Mouse (Mus musculus): ENCODE data around the gene Exosc1. TPM values are rescaled to one million over a fixed set of nuclear protein-coding genes. Genes with fewer than 3 reads are reported as not detected.

Gene Exosc1
- polyA plus RNA-seq (2012; rRNA removed) = 16.1 and 22.0 TPM in 2 replicates

GRCm38 (mm10) chr19:41933179-41934086, at the start of gene Exosc1, which contains the start of gene Zdhhc16:
Gene Exosc1, minus strand, starts transcription at chr19:41933423.
Gene Zdhhc16, plus strand, starts transcription at chr19:41933480.

DNA sequence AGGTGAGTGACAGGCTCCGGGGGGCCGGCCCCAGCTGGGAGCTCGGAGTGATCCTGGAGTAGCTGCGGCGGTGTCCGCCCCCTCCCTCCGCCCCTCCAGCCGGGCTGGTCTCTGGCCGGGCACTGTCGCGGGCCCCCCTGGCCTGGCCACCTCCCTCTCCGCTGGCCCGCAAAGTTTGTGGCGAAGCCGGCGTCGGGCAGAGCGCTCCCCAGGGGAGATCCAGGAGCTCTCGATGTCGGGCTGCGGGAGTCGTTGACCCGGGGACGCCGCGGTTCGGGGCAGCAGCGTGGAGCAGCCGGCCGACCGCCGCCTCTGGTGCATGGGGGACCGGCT, 48.3 kb upstream of the Exosc1 start, which contains the start of gene Ubtd1:
TSS of gene Ubtd1 (plus strand) at position 169 of the 333 bp plus-strand sequence.

DNA sequence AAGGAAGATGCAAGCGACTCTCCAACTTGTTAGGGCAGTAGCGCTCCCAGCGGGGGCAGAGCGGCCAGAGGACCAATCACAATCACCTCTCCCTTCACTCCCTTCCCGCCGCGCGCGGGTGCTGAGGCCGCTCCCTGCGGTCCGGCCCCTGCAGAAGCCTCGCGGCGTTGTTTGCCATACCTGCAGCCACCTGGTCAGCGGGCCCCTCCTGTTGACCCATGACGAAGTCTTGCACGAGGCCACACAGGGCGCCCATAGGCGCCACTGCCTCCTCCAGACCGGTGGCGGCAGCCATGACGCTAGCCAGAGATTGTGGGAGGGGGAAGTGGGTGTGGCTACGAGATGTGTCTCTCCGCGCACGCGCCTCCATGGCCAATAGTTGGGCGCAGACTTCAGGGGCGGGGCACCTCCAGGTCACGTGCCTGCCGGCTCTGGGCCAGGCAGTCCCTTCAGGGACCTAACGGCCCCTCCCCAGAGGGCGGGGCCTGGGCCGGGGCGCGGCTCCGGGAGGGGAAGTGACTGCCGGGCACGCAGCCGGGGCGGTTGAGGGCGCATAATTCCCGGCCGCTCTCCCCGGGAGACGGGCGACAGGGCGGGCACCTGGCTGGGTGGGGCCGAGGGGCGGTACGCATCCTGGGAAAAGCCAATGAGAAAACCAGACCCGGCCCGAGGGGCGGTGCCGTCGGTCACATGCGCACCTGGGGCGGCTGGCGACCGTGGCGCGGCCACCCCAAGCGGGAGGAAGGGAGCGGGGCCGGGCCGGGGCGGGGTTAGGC, 47.8 kb upstream of the Exosc1 start, which contains the start of gene Mms19:
TSS of gene Mms19 (minus strand) at position 339 of the 776 bp plus-strand sequence.

GRCm38 (mm10) chr19:41911178-41912073, 21.8 kb downstream of the Exosc1 start, which contains the start of gene Pgam1:
Gene Pgam1, plus strand, starts transcription at chr19:41911923.

DNA sequence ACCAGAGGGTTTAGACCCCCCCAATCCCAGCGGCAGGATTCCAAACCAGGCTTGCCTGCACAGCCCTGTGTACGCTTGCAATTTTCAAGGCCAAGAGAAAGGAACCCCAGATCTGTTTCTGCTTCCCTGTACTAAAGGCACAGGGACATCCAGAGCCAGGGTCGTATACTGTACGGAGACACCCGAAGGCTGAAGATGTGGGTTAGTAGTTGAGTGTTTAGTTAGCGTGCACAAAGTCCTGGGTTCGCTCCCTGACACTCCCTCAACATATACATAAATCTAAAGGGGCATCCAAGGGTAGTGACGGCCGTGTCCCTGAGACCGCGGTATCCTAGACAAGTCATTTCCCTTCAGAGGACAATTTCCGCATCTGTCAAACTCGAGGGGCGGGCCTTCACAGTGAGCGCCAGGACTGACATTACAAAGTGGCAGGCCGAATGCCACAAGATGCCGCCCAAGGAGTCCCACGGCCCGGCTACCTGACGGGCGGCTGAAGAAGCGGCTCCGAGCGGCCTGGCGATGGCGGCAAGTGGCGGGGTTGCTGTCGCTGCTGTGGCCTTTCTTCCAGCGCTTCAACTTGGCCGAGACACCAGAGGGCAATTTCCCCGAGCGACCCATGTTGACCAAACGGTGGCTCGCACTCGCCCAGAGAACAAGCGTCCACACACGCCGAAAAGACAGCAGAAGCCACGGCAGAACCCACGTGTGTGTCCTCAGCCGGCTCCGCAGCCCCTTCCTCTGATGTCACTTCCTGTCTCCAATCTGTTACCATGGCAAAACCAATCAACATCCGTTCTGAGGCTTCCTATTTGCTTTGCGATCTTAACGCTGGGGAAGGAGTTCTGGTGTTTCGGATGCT, 37.5 kb downstream of the Exosc1 start, which contains the start of gene Rrp12:
TSS of gene Rrp12 (minus strand) at position 714 of the 859 bp plus-strand sequence.

Other genes starting within 250 kb of the Exosc1 start
- 0.73 and 1.0 TPM in 2 replicates for gene Slit1, start 189.8 kb downstream of the Exosc1 start, polyA plus RNA-seq (2012; rRNA removed)
- 4.7 and 5.5 TPM in 2 replicates for gene Arhgap19, start 131.4 kb downstream of the Exosc1 start, polyA plus RNA-seq (2012; rRNA removed)
- gene Frat1, start 103.5 kb downstream of the Exosc1 start, polyA plus RNA-seq (2012; rRNA removed) = 9.9 and 18.1 TPM in 2 replicates
- 12.5 and 21.6 TPM in 2 replicates for gene Frat2, start 85.3 kb downstream of the Exosc1 start, polyA plus RNA-seq (2012; rRNA removed)
- 8.8 and 10.5 TPM in 2 replicates for gene Rrp12, start 37.2 kb downstream of the Exosc1 start, polyA plus RNA-seq (2012; rRNA removed)
- 425 and 465 TPM in 2 replicates for gene Pgam1, start 21.5 kb downstream of the Exosc1 start, polyA plus RNA-seq (2012; rRNA removed)
- 117 and 123 TPM in 2 replicates for gene Zdhhc16, start 57 bp upstream of the Exosc1 start, polyA plus RNA-seq (2012; rRNA removed)
- gene Mms19, start 47.7 kb upstream of the Exosc1 start, polyA plus RNA-seq (2012; rRNA removed) = 82.3 and 85.4 TPM in 2 replicates
- gene Ubtd1, start 48.3 kb upstream of the Exosc1 start, polyA plus RNA-seq (2012; rRNA removed) = 43.5 and 47.5 TPM in 2 replicates
- gene Ankrd2, start 102.6 kb upstream of the Exosc1 start, polyA plus RNA-seq (2012; rRNA removed) = 0.46 and 0.90 TPM in 2 replicates
- gene Hoga1, start 112.2 kb upstream of the Exosc1 start, polyA plus RNA-seq (2012; rRNA removed) = 2.8 and 3.7 TPM in 2 replicates
- gene 4933411K16Rik, start 118.8 kb upstream of the Exosc1 start, polyA plus RNA-seq (2012; rRNA removed) = 0.51 and 0.58 TPM in 2 replicates
- 12.2 and 12.9 TPM in 2 replicates for gene Morn4, start 152.9 kb upstream of the Exosc1 start, polyA plus RNA-seq (2012; rRNA removed)
- 55.5 and 57.1 TPM in 2 replicates for gene Pi4k2a, start 157.0 kb upstream of the Exosc1 start, polyA plus RNA-seq (2012; rRNA removed)
- gene Avpi1, start 195.6 kb upstream of the Exosc1 start, polyA plus RNA-seq (2012; rRNA removed) = 62.2 and 67.3 TPM in 2 replicates
- gene Marveld1, start 214.0 kb upstream of the Exosc1 start, polyA plus RNA-seq (2012; rRNA removed) = 148 and 163 TPM in 2 replicates
- gene Zfyve27, start 230.5 kb upstream of the Exosc1 start, polyA plus RNA-seq (2012; rRNA removed) = 43.0 and 46.5 TPM in 2 replicates